In the genomic region with DNA sequence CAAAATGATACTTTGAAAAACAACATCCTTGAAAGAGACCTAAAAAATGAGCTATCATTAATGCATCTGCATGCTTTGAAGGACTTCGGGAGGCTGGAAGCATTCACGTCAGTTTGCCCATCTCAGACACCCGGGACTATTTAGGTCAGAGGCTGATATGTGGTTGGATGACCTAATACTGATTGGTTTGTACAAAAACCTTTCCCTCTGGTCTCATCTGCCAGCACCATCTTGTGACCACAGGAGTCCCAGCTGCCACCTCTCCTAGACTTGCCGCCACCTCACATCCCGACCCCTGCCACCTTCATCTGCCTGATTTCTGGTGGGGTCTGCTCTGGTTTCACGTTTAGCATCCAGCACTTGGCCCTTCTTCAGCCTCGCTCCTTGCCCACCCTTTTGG, we compare ENCODE assay signal across 24 mouse cellular contexts.
DNase-seq lines count a peak whose midpoint lies in the region; ATAC-seq lines count a peak whose summit lies in the region.
"Had no signal": no experiment of that assay in that cellular context is flagged by ENCODE, and none has a peak within 500 bp of the region (broad histone marks: within the 10 kb centered on the region; RNA-seq: fewer than 3 reads in every experiment).

No protein-coding gene starts in this region.

- intact Hi-C loops in left cerebral cortex, postnatal 4 days (cut with DNase I) = no loop called here
- intact Hi-C loops in left cerebral cortex, postnatal 10 days (cut with DNase I) = no loop called here

- DNase-seq in cerebellum, adult 11-12 months = peak; percentile 38
- no peak for DNase-seq in cerebellum, adult 8-10 months
- peak; percentile 45 for DNase-seq in left cerebral cortex, postnatal 4 days
- DNase-seq in left cerebral cortex, postnatal 10 days (ENCODE audit: extremely low spot score in 1 of 2, low spot score in 2 of 2) = no peak
- DNase-seq in cerebellum, postnatal 10 days = peak; percentile 76 to 81
- DNase-seq in Muller cell, postnatal 12 days (ENCODE audit: inconsistent ontology term) = no peak
- DNase-seq: adrenal gland, adult 2 months; adrenal gland, postnatal 36 days; gastrocnemius, postnatal 25 days; heart, adult 18-20 months; heart, postnatal 14 days; kidney, adult 11 months; kidney, postnatal 14 days; liver, embryonic 13.5 days; lung, adult 18-20 months; lung, postnatal 4 days; right cerebral cortex, postnatal 25 days; thymus, adult 2 months; thymus, postnatal 4 days had no signal

- ATAC-seq in activated CD4-positive, CD25-positive, alpha-beta regulatory T cell, adult 4 months = no peak
- ATAC-seq: forebrain, embryonic 14.5 days; inflammation-experienced regulatory T-cells, adult 6 months; lung, postnatal 0 days; midbrain, embryonic 13.5 days had no signal

Comparison
In these comparisons a context has a peak if more than half of its experiments do, and no peak if none do; other contexts are left out.
1. DNase-seq: peak in cerebellum, adult 11-12 months (single experiment), left cerebral cortex, postnatal 4 days (single experiment) and cerebellum, postnatal 10 days (2 of 2); none in cerebellum, adult 8-10 months (single experiment), left cerebral cortex, postnatal 10 days (0 of 2) and Muller cell, postnatal 12 days (single experiment).